Mouse (Mus musculus): ENCODE results near the gene Fam241a. TPM values are rescaled to one million over a fixed set of nuclear protein-coding genes. Genes with fewer than 3 reads are reported as not detected.

Gene Fam241a
- polyA plus RNA-seq (2015; fragmentation: Nextera tagmentation; extraction: Ambion mirVana), result 5.8 and 6.2 TPM in 2 replicates

- no peaks in the 10 kb centered on the region; the same call in 1 of the 2 replicates for H3K4me1 ChIP-seq
- WGBS, result under 1% methylated on average over 90 of the region's 94 CpGs
- ATAC-seq (ENCODE audit: low FRiP score, low read depth), result peak; percentile 95
- peaks cover 36% of the 10 kb centered on the region for H3K27me3 ChIP-seq
- peak within 1 kb of the TSS; percentile 85 for H3K4me2 ChIP-seq (replicated peaks)
- no peaks in the 10 kb centered on the region for H3K36me3 ChIP-seq
- no peak within 1 kb of the TSS; the same call in 1 of the 2 replicates for H3K27ac ChIP-seq
- H3K9ac ChIP-seq, result peak within 1 kb of the TSS; percentile 72
- peak within 1 kb of the TSS; percentile 76 for H3K4me3 ChIP-seq
- H3K9me3 ChIP-seq, result no peaks in the 10 kb centered on the region
Measured at GRCm38 (mm10) chr3:127895792-127896541, at the start of gene Fam241a. TSS of gene Fam241a (minus strand) at chr3:127896324.

GRCm38 (mm10) chr3:127932453-127932852 lies 36.3 kb upstream of the Fam241a start:
- Histone ChIP-seq H3K36me3 (no peaks in the 10 kb centered on the region), H3K9ac (no peak overlapping the region), H3K4me1 (no peaks in the 10 kb centered on the region), H3K27me3 (no peaks in the 10 kb centered on the region), H3K4me2 (replicated peaks) (no peak overlapping the region), H3K4me3 (no peak overlapping the region), H3K9me3 (peaks cover 7% of the 10 kb centered on the region), H3K27ac (no peak overlapping the region)
- ATAC-seq (ENCODE audit: low FRiP score, low read depth), result no peak
- 93% methylated on average over 11 of the region's 11 CpGs for WGBS

- H3K27ac ChIP-seq, result no peak overlapping the region
- WGBS, result 83% methylated on average over 9 of the region's 9 CpGs
- no peak overlapping the region for H3K4me2 ChIP-seq (replicated peaks)
- no peaks in the 10 kb centered on the region for H3K36me3 ChIP-seq
- no peaks in the 10 kb centered on the region for H3K27me3 ChIP-seq
- H3K4me1 ChIP-seq, result no peaks in the 10 kb centered on the region
- no peak overlapping the region for H3K9ac ChIP-seq
- ATAC-seq (ENCODE audit: low FRiP score, low read depth), result no peak
- H3K9me3 ChIP-seq, result peaks cover 2% of the 10 kb centered on the region; the same call in 1 of the 2 replicates
- H3K4me3 ChIP-seq, result no peak overlapping the region
Measured at GRCm38 (mm10) chr3:127930326-127931012, 34.3 kb upstream of the Fam241a start.

GRCm38 (mm10) chr3:127929921-127930320 lies 33.8 kb upstream of the Fam241a start:
- H3K27me3 ChIP-seq, result no peaks in the 10 kb centered on the region
- no peak for ATAC-seq (ENCODE audit: low FRiP score, low read depth)
- H3K9me3 ChIP-seq, result no peaks in the 10 kb centered on the region
- no peak overlapping the region for H3K27ac ChIP-seq
- H3K4me2 ChIP-seq (replicated peaks), result no peak overlapping the region
- H3K9ac ChIP-seq, result no peak overlapping the region
- no peaks in the 10 kb centered on the region for H3K36me3 ChIP-seq
- H3K4me1 ChIP-seq, result no peaks in the 10 kb centered on the region
- WGBS, result 56% methylated on average over 9 of the region's 9 CpGs
- H3K4me3 ChIP-seq, result no peak overlapping the region

- no peak overlapping the region for H3K4me2 ChIP-seq (replicated peaks)
- 71% methylated on average over 9 of the region's 9 CpGs for WGBS
- no peaks in the 10 kb centered on the region for H3K9me3 ChIP-seq
- H3K9ac ChIP-seq, result no peak overlapping the region
- H3K4me1 ChIP-seq, result no peaks in the 10 kb centered on the region
- H3K27me3 ChIP-seq, result no peaks in the 10 kb centered on the region
- H3K4me3 ChIP-seq, result no peak overlapping the region
- no peak overlapping the region for H3K27ac ChIP-seq
- no peaks in the 10 kb centered on the region for H3K36me3 ChIP-seq
- ATAC-seq (ENCODE audit: low FRiP score, low read depth), result no peak
Measured at GRCm38 (mm10) chr3:127926635-127927183, 30.6 kb upstream of the Fam241a start.

GRCm38 (mm10) chr3:127924464-127924863 lies 28.3 kb upstream of the Fam241a start:
- ATAC-seq (ENCODE audit: low FRiP score, low read depth), result no peak
- Histone ChIP-seq H3K36me3 (no peaks in the 10 kb centered on the region), H3K9me3 (no peaks in the 10 kb centered on the region), H3K4me1 (no peaks in the 10 kb centered on the region), H3K9ac (no peak overlapping the region), H3K4me3 (no peak overlapping the region), H3K4me2 (replicated peaks) (no peak overlapping the region), H3K27me3 (no peaks in the 10 kb centered on the region), H3K27ac (no peak overlapping the region)
- 67% methylated on average over 2 of the region's 2 CpGs for WGBS

- no peak for ATAC-seq (ENCODE audit: low FRiP score, low read depth)
- no peak overlapping the region for H3K9ac ChIP-seq
- H3K4me2 ChIP-seq (replicated peaks), result no peak overlapping the region
- no peaks in the 10 kb centered on the region for H3K4me1 ChIP-seq
- no peaks in the 10 kb centered on the region for H3K27me3 ChIP-seq
- whole genome bisulfite sequencing, result 50% methylated on average over 2 of the region's 2 CpGs
- H3K36me3 ChIP-seq, result no peaks in the 10 kb centered on the region
- H3K4me3 ChIP-seq, result no peak overlapping the region
- H3K27ac ChIP-seq, result no peak overlapping the region
- no peaks in the 10 kb centered on the region for H3K9me3 ChIP-seq
Measured at GRCm38 (mm10) chr3:127923183-127923582, 27.1 kb upstream of the Fam241a start.

GRCm38 (mm10) chr3:127922125-127922524 lies 26.0 kb upstream of the Fam241a start:
- 66% methylated on average over 5 of the region's 5 CpGs for WGBS
- no peaks in the 10 kb centered on the region for H3K27me3 ChIP-seq
- no peak overlapping the region for H3K9ac ChIP-seq
- H3K4me2 ChIP-seq (replicated peaks), result no peak overlapping the region
- H3K9me3 ChIP-seq, result no peaks in the 10 kb centered on the region
- H3K4me3 ChIP-seq, result no peak overlapping the region
- H3K36me3 ChIP-seq, result no peaks in the 10 kb centered on the region
- no peak for ATAC-seq (ENCODE audit: low FRiP score, low read depth)
- no peak overlapping the region for H3K27ac ChIP-seq
- no peaks in the 10 kb centered on the region for H3K4me1 ChIP-seq

- 80% methylated on average over 9 of the region's 9 CpGs for whole genome bisulfite sequencing
- Histone ChIP-seq H3K4me3 (no peak overlapping the region), H3K4me1 (peaks cover 20% of the 10 kb centered on the region), H3K36me3 (no peaks in the 10 kb centered on the region), H3K27me3 (no peaks in the 10 kb centered on the region), H3K9me3 (no peaks in the 10 kb centered on the region), H3K4me2 (replicated peaks) (no peak overlapping the region), H3K27ac (no peak overlapping the region), H3K9ac (no peak overlapping the region)
- no peak for ATAC-seq (ENCODE audit: low FRiP score, low read depth)
Measured at GRCm38 (mm10) chr3:127917999-127918661, 22.0 kb upstream of the Fam241a start.

GRCm38 (mm10) chr3:127917549-127917948 lies 21.4 kb upstream of the Fam241a start:
- H3K9ac ChIP-seq, result no peak overlapping the region
- H3K27ac ChIP-seq, result no peak overlapping the region
- no peak overlapping the region for H3K4me2 ChIP-seq (replicated peaks)
- no peak overlapping the region for H3K4me3 ChIP-seq
- no peaks in the 10 kb centered on the region for H3K27me3 ChIP-seq
- no peaks in the 10 kb centered on the region for H3K9me3 ChIP-seq
- peaks cover 20% of the 10 kb centered on the region for H3K4me1 ChIP-seq
- no peak for ATAC-seq (ENCODE audit: low FRiP score, low read depth)
- WGBS, result 87% methylated on average over 3 of the region's 3 CpGs
- no peaks in the 10 kb centered on the region for H3K36me3 ChIP-seq

- WGBS, result 85% methylated on average over 3 of the region's 3 CpGs
- no peak overlapping the region for H3K4me3 ChIP-seq
- H3K36me3 ChIP-seq, result no peaks in the 10 kb centered on the region
- no peaks in the 10 kb centered on the region for H3K9me3 ChIP-seq
- no peak overlapping the region for H3K9ac ChIP-seq
- H3K27ac ChIP-seq, result no peak overlapping the region
- H3K4me1 ChIP-seq, result peaks cover 20% of the 10 kb centered on the region
- no peak overlapping the region for H3K4me2 ChIP-seq (replicated peaks)
- no peaks in the 10 kb centered on the region for H3K27me3 ChIP-seq
- ATAC-seq (ENCODE audit: low FRiP score, low read depth), result no peak
Measured at GRCm38 (mm10) chr3:127915656-127916334, 19.7 kb upstream of the Fam241a start.

All from limb, embryonic 13.5 days (tissue).